Mouse (Mus musculus) CD4-positive, CD25-positive, alpha-beta regulatory T cell, adult 9 weeks (primary cell): ENCODE results near the gene Cdh10. TPM values are rescaled to one million over a fixed set of nuclear protein-coding genes. Genes with fewer than 3 reads are reported as not detected.

ENCODE experiments used
- polyA plus RNA-seq: library from polyadenylated mRNA; unstranded; fragments of 100-300 nt; shearing (Covaris generic); gene quantifications from one replicate; pipeline ENCODE4 v1.2.1, GENCODE M21; 2017

Cdh10 gene
- not detected for polyA plus RNA-seq

DNA sequence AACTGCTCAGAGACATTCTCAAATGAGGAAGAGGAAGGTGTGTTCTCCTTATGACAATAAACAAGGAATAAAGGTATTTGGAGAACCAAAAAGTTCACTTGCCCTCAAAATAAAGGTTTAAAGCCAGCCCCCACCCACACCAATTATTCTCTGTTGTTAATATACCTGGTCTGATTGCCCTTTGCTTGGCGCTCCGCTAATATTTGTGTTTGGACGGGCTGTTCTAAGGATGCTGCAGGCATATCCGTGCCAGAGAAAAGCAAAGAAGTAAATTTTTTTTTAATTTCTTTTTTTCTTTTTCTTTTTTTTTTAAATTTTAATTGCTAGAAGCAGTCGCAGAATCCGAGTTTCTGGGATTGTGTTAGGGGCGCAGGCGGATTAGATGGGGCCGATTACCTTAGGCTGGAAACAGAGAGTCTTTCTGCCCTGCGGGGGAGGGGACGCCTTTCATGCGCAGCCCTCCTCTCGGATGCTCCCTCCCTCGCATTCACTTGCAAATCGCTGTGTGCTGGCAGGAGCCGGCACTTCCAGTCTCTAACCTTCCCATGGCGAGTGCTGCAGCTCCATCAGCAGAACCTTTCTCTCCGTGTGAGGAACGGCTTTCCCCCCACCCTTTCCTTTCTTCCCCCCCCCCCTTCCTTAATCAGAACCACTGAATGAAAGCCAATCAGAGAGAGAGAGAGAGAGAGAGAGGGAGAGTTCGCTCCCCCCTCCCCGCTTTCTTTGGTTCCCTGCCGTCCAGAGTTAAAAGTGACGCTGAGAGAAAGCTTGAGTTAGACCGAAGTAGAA, at the start of gene Cdh10:
Gene Cdh10, plus strand, starts transcription at position 763 of the 789 bp plus-strand sequence.

